Mouse (Mus musculus): ENCODE data around the gene Myl10.

GRCm38 (mm10) chr5:136649071-136649470, 43.9 kb upstream of the Myl10 start:
- no peak for TF ChIP-seq GATA1 (IDR thresholded peaks at IDR 0.05; ENCODE audit: low read length)
- no peak for TF ChIP-seq TAL1 (IDR thresholded peaks at IDR 0.05; ENCODE audit: low read length)

All from erythroblast, embryonic 14.5 days (primary cell).